Mouse (Mus musculus) forebrain, embryonic 13.5 days (tissue): ENCODE data around the gene Neto2. TPM values are rescaled to one million over a fixed set of nuclear protein-coding genes. Genes with fewer than 3 reads are reported as not detected.

ENCODE experiments used
- ATAC-seq: fragments of 200-750 bp; cut with Nextera tagmentation; 2 replicates; pipeline ENCODE4 v1.8.0; 2017
- H3K27ac ChIP-seq: fragments of 300-500 bp; sonication (generic); 2 replicates; pipeline ENCODE4 v1.5.1; 2015; ENCODE audit warnings: inconsistent platforms, mild to moderate bottlenecking, moderate library complexity
- H3K27me3 ChIP-seq: fragments of 300-500 bp; sonication (generic); 2 replicates; pipeline ENCODE4 v1.6.1; 2015; ENCODE audit warnings: mild to moderate bottlenecking, inconsistent platforms
- H3K36me3 ChIP-seq: fragments of 300-500 bp; sonication (generic); 2 replicates; pipeline ENCODE4 v1.6.1; 2015; ENCODE audit warnings: mild to moderate bottlenecking, inconsistent platforms; ENCODE audit not compliant: poor library complexity, severe bottlenecking
- H3K4me1 ChIP-seq: fragments of 300-500 bp; sonication (generic); 2 replicates; pipeline ENCODE4 v1.6.1; 2015; ENCODE audit warnings: inconsistent platforms
- H3K4me2 ChIP-seq: fragments of 300-500 bp; sonication (generic); 2 replicates; pipeline ENCODE4 v1.6.1; 2015; ENCODE audit warnings: inconsistent platforms, mild to moderate bottlenecking, moderate library complexity
- H3K4me3 ChIP-seq: fragments of 300-500 bp; sonication (generic); 2 replicates; pipeline ENCODE4 v1.5.1; 2015; ENCODE audit warnings: mild to moderate bottlenecking, inconsistent platforms
- H3K9ac ChIP-seq: fragments of 300-500 bp; sonication (generic); 2 replicates; pipeline ENCODE4 v1.6.1; 2015; ENCODE audit warnings: mild to moderate bottlenecking, inconsistent platforms
- H3K9me3 ChIP-seq: fragments of 300-500 bp; sonication (generic); replicated peaks from 2 replicates; pipeline ENCODE4 v1.6.1; 2016; ENCODE audit warnings: inconsistent platforms
- WGBS: fragments of 180-500 bp; shearing (Covaris S2); methylation state at CpG from one replicate; pipeline ENCODE4 v1.1.7; 2015; 5-methylcytosine and 5-hydroxymethylcytosine counted together
- polyA plus RNA-seq: library from polyadenylated mRNA; unstranded; fragments of >200 nt; fragmentation: Nextera tagmentation; extraction: Ambion mirVana; gene quantifications from 2 replicates; pipeline ENCODE4 v1.2.1, GENCODE M21; 2015

Neto2 gene
- 35.2 and 36.8 TPM in 2 replicates for polyA plus RNA-seq

DNA sequence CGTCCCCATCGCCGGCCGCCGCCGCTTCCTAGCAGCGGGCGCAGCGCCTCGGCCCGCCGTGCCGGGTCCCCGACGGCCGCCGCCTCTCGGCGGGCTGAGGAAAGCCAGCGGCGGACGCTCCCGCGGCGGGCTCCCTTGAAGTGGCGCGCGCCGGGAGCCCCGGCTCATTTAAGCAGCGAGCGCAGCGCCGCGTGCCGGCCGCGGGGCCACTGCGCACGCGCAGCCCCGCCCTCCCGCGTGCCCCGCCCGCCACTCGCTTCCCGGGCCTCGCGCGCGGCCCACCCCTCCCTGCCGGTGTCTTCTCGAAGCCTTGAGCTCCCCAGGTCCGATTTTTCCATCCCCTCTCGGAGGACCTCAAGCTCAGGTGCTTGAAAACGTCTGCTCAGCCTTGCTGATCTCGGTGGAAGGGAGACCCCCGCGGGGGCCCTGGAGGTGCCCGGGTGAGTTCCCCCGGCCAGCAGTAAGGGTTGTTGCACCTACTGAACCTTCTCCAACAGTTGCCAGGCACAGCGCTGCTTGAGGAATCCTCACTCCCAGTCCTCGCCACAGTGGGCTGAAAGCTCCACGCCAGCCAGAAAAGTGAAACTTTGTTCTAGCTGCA lies at the start of gene Neto2:
TSS of gene Neto2 (minus strand) at position 174 of the 601 bp plus-strand sequence.
- Histone ChIP-seq H3K27ac (peak within 1 kb of the TSS; percentile 98), H3K27me3 (peaks cover 7% of the 10 kb centered on the region; the same call in 1 of the 2 replicates), H3K4me1 (peaks cover 11% of the 10 kb centered on the region; the same call in 1 of the 2 replicates), H3K36me3 (no peaks in the 10 kb centered on the region), H3K4me2 (peak within 1 kb of the TSS; percentile 64), H3K4me3 (peak within 1 kb of the TSS; percentile 76), H3K9me3 (no peaks in the 10 kb centered on the region), H3K9ac (peak within 1 kb of the TSS; percentile 95)
- peak; percentile 90 for ATAC-seq
- WGBS = 18% methylated on average over 16 of the region's 65 CpGs

DNA sequence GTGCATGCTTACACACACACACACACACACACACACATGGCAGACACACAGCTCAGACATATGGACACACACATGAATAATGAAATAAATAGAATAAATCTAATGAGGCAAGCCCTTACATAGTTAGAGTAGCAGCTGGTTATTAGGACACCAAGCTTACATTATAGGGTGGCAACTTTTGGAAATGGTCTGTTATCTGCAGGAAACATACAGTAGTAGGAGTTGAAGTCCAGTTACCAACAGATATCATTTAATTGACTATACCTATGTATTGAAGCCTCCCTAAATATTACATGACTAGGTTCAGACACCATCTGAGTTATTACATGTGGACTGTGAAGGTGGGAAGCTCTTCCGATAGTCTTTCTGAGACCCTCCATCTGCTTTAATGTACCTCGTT lies 44.3 kb upstream of the Neto2 start:
- peaks cover 3% of the 10 kb centered on the region; the same call in 1 of the 2 replicates for H3K36me3 ChIP-seq
- 92% methylated on average over 2 of the region's 2 CpGs for WGBS
- H3K27ac ChIP-seq = no peak overlapping the region
- no peak overlapping the region for H3K4me2 ChIP-seq
- no peak overlapping the region for H3K4me3 ChIP-seq
- no peak overlapping the region for H3K9ac ChIP-seq
- H3K9me3 ChIP-seq = no peaks in the 10 kb centered on the region
- no peak for ATAC-seq
- no peaks in the 10 kb centered on the region for H3K27me3 ChIP-seq
- H3K4me1 ChIP-seq = no peaks in the 10 kb centered on the region

DNA sequence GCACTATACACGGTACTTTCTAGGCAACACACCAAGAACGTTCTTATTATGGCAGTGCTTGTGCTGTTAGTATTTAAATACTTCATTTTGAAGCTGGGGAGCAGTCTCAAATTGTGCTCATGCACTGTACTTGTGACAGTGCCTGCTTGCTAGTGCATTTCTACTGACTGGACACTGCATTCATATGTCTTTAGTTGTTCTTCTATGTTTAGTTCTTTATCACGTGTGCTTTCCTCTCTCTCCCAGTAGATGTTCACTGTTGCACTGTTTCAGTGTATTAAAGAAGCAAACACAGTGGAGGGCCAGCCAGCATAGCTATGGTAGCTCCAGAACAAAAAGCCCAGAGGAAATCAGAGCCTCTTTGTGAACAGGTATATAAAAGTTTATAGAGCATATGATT lies 29.8 kb upstream of the Neto2 start:
- WGBS = 89% methylated on average over 3 of the region's 3 CpGs
- Histone ChIP-seq H3K9ac (no peak overlapping the region), H3K27me3 (no peaks in the 10 kb centered on the region), H3K4me2 (no peak overlapping the region), H3K27ac (no peak overlapping the region), H3K36me3 (peaks cover 22% of the 10 kb centered on the region), H3K9me3 (no peaks in the 10 kb centered on the region), H3K4me1 (no peaks in the 10 kb centered on the region), H3K4me3 (no peak overlapping the region)
- ATAC-seq = no peak

DNA sequence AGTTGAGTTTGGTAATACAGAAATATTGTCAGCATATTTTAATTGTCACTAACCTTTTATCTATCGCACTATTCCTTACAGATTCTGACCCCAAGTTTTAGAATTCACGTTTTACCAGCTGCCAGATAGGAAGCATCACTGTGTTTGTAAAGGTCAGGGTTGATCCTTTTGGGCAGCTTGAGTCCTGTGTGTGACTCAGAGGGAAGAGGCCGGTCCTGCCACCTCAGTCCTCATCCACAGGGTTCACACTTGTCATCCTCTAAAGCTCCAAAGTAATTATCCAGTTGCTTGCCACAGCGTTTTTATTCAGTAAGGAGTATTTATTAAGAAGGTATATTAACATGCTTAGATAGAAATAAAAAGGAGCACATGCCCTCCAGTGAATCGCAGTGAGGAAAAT lies 16.5 kb upstream of the Neto2 start:
- Histone ChIP-seq H3K4me2 (no peak overlapping the region), H3K27me3 (no peaks in the 10 kb centered on the region), H3K27ac (no peak overlapping the region), H3K9ac (no peak overlapping the region), H3K9me3 (no peaks in the 10 kb centered on the region), H3K4me1 (no peaks in the 10 kb centered on the region), H3K36me3 (peaks cover 24% of the 10 kb centered on the region), H3K4me3 (no peak overlapping the region)
- 90% methylated on average over 5 of the region's 5 CpGs for WGBS
- ATAC-seq = no peak

DNA sequence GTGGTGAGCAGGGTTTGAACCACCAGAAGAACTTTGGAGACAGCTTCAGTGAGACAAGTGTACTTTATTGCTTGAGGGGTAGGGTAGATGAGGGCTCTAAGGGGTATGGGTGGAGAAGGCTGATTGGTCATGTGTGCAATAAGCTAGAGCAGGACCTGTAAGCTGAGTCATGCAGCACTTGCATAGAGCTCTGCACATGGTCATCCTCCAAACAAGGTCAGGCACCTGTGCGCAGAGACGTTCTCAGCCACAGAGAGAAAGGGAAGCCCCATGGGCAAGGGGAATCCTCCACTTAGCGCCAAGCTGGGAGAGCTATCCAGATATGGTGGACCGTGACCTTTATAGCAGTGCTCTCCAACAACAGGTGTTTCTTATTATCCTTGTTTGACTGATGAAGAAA lies 16.0 kb upstream of the Neto2 start:
- no peaks in the 10 kb centered on the region for H3K4me1 ChIP-seq
- H3K9me3 ChIP-seq = no peaks in the 10 kb centered on the region
- no peak overlapping the region for H3K4me3 ChIP-seq
- WGBS = 99% methylated on average over 4 of the region's 4 CpGs
- no peak overlapping the region for H3K9ac ChIP-seq
- peaks cover 20% of the 10 kb centered on the region for H3K36me3 ChIP-seq
- no peaks in the 10 kb centered on the region for H3K27me3 ChIP-seq
- no peak for ATAC-seq
- H3K27ac ChIP-seq = no peak overlapping the region
- H3K4me2 ChIP-seq = no peak overlapping the region

DNA sequence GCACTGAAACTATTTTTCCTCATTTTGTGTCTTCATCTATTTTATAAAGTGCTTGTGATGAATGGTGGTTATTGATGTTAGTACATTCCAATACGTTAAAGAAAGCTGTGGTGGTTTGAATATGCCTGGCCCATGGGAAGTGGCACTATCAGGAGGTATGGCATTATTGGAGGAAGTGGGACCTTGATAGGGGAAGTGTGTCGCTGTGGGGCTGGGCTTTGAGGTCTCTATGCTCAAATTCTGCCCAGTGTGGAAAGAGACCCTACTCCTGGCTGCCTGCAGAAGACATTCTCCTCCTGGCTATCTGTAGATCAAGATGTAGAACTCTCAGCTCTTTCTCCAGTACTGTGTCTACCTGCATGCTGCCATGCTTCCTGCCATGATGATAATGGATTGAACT lies 6.3 kb upstream of the Neto2 start:
- Histone ChIP-seq H3K36me3 (no peaks in the 10 kb centered on the region), H3K4me2 (no peak overlapping the region), H3K4me3 (no peak overlapping the region), H3K27me3 (peaks cover 7% of the 10 kb centered on the region; the same call in 1 of the 2 replicates), H3K9ac (no peak overlapping the region), H3K9me3 (no peaks in the 10 kb centered on the region), H3K4me1 (no peaks in the 10 kb centered on the region), H3K27ac (no peak overlapping the region)
- WGBS = 77% methylated on average over 2 of the region's 2 CpGs
- no peak for ATAC-seq

DNA sequence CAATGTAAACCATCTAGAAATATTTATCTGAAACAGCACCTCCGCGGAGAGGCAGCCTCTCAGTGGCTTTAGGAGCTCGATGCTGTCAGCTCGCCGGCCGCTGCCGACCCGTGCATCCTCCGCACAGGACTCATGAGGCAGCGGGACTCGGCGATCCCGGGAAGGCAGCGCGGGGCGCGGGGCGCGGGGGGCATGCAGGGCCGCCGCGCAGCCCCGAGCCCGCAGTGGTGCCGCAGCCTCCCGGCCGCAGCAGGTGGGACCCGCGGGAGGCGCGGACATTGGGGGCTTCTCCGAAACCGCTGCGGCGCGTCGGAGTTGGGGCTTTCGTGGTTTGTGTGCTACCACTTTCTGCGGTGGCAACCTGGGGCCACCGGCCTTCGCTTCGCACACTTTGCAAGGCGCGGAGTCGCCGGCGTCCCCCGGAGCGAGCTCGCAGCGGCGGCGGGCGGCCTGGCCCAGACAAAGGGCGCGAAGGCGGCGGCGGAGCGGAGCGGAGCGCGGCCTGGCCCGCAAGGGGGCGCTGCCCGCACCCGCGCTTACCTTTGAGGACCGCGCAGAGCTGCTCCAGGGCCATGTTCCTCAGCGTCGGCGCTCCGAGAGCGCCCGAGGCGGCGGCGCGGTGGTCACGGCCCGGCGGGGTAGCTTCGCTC lies 498 bp downstream of the Neto2 start:
- Histone ChIP-seq H3K36me3 (no peaks in the 10 kb centered on the region), H3K9ac (peak overlapping the region; percentile 95), H3K27me3 (peaks cover 7% of the 10 kb centered on the region; the same call in 1 of the 2 replicates), H3K4me3 (peak overlapping the region; percentile 76), H3K4me2 (peak overlapping the region; percentile 64), H3K9me3 (no peaks in the 10 kb centered on the region), H3K4me1 (peaks cover 11% of the 10 kb centered on the region; the same call in 1 of the 2 replicates), H3K27ac (peak overlapping the region; percentile 98)
- under 1% methylated on average over 84 of the region's 84 CpGs for WGBS
- peak; percentile 97 for ATAC-seq

DNA sequence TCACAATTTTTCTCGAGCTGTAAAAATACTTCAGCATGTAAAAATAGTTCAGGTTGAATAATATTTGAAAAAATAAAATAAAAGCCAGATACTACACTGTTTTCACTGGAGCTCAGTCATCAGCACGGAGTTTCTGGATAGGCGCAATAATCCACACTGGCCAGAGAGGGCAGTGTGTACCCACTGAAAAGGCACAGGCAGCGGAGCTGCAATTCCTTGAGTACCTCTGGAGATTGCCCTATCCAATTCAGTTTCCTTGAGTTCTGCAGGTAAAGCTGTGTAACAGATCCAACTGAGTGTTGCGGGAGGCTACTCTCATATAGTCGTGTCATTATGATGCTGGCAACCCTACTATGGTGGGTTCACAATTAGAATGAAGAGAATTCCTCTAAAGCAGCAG lies 1.7 kb downstream of the Neto2 start:
- Histone ChIP-seq H3K36me3 (no peaks in the 10 kb centered on the region), H3K9me3 (no peaks in the 10 kb centered on the region), H3K9ac (0 out of 2 replicates have a peak overlapping the region, but pooled peaks have one; percentile 16), H3K27ac (no peak overlapping the region), H3K4me1 (peaks cover 11% of the 10 kb centered on the region; the same call in 1 of the 2 replicates), H3K4me2 (peak overlapping the region; percentile 56), H3K4me3 (peak overlapping the region; percentile 35), H3K27me3 (peaks cover 7% of the 10 kb centered on the region; the same call in 1 of the 2 replicates)
- ATAC-seq = peak; percentile 52
- WGBS = under 1% methylated on average over 6 of the region's 6 CpGs

DNA sequence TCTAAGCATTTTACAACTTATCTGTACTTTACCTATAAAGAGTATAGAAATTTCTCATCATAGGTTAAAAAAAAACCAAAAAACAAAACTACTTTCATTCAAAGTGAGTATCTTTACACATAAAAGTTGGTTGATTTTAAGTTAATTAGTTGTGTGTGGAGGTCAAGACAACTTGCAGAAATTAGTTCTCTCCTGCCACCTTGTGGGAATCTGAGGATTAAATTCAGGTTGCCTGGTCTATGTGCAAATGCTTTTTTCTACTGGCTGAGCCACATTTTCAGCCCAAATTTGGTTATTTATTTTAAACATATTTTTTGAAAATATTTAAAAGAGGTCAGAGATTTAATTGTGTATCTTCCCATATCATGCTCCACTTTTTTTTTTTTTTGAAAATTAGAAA lies 35.6 kb downstream of the Neto2 start:
- Histone ChIP-seq H3K4me1 (no peaks in the 10 kb centered on the region), H3K27me3 (no peaks in the 10 kb centered on the region), H3K36me3 (peaks cover 12% of the 10 kb centered on the region), H3K4me3 (no peak overlapping the region), H3K9ac (no peak overlapping the region), H3K27ac (no peak overlapping the region), H3K4me2 (no peak overlapping the region), H3K9me3 (no peaks in the 10 kb centered on the region)
- no peak for ATAC-seq

DNA sequence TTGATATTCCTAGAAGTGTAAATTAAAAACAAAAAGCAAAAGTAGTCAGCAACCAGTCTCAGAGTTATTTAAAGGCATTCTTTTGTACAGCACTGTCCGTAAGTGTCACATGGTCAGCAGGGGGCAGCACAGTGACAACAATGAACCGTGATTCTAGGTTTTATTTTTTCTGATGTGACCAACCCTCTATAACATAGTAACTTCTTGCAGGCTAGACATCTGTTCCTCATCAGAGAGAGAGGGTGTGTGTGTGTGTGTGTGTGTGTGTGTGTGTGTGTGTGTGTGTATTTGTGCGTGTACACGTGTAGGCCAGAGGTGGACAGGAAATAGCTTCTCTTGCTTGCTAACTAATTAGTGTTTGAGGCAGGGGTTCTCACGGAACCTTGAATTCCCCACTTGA lies 38.7 kb downstream of the Neto2 start:
- Histone ChIP-seq H3K27me3 (no peaks in the 10 kb centered on the region), H3K9ac (no peak overlapping the region), H3K4me3 (no peak overlapping the region), H3K36me3 (peaks cover 18% of the 10 kb centered on the region), H3K4me2 (no peak overlapping the region), H3K27ac (no peak overlapping the region), H3K4me1 (no peaks in the 10 kb centered on the region), H3K9me3 (no peaks in the 10 kb centered on the region)
- no peak for ATAC-seq
- 74% methylated on average over 5 of the region's 5 CpGs for WGBS

DNA sequence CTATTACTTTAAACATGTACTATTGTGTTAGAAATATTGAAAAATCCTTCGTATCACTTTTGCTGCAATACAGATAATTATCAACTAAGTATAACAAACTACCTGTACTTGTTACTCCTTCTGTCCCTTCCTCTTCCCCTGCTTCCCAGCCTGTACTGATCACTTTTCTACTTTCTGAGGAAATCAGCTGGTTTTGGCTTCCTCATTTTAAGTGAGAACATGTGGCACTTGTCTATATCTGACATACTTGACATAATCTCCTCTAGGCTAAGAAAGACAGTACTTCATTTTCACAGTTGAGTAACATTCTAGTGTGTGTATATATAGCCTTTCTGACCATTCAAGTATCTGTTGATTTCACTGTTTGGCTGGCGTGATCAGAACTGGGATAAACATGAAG lies 49.5 kb downstream of the Neto2 start:
- H3K27me3 ChIP-seq = no peaks in the 10 kb centered on the region
- no peaks in the 10 kb centered on the region for H3K9me3 ChIP-seq
- 92% methylated on average over 2 of the region's 2 CpGs for WGBS
- H3K4me2 ChIP-seq = no peak overlapping the region
- no peak for ATAC-seq
- H3K27ac ChIP-seq = no peak overlapping the region
- no peaks in the 10 kb centered on the region for H3K4me1 ChIP-seq
- no peak overlapping the region for H3K4me3 ChIP-seq
- H3K9ac ChIP-seq = no peak overlapping the region
- peaks cover 23% of the 10 kb centered on the region for H3K36me3 ChIP-seq

DNA sequence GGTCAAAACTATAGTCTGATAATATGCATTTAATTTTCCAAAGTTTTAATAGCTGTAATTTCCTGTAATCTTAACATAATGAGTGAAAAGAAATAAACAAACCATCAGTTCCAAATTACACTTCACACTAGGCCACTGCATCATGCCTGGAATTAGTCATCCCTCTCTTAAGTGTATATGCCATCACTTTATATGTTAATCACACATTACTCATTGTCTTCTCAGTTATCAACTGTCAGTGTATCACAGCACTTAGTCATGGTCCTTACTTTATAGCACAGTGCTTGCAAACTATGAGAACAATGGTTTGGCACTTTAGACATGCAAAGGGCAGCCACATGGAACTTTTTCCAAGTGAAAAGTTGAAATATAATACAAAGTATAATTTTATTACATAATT lies 52.2 kb downstream of the Neto2 start:
- no peak for ATAC-seq
- no peak overlapping the region for H3K9ac ChIP-seq
- no peak overlapping the region for H3K4me2 ChIP-seq
- H3K4me1 ChIP-seq = no peaks in the 10 kb centered on the region
- H3K27me3 ChIP-seq = no peaks in the 10 kb centered on the region
- no peak overlapping the region for H3K4me3 ChIP-seq
- no peaks in the 10 kb centered on the region for H3K9me3 ChIP-seq
- H3K27ac ChIP-seq = no peak overlapping the region
- peaks cover 39% of the 10 kb centered on the region for H3K36me3 ChIP-seq
